ENCODE assay signal across 22 mouse cellular contexts in genomic region chr12:100791425-100791824, GRCm38 (mm10). TPM values are rescaled to one million over a fixed set of nuclear protein-coding genes. Genes with fewer than 3 reads are reported as not detected.
DNase-seq lines count a peak whose midpoint lies in the region; ATAC-seq and TF ChIP-seq lines count a peak whose summit lies in the region.
"Had no signal": no experiment of that assay in that cellular context is flagged by ENCODE, and none has a peak within 500 bp of the region (broad histone marks: within the 10 kb centered on the region; RNA-seq: fewer than 3 reads in every experiment).

No protein-coding gene starts in this region.

- H3K9me3 ChIP-seq in forebrain, postnatal 0 days (ENCODE audit: low read length): no peaks in the 10 kb centered on the region
- H3K9me3 ChIP-seq: embryonic facial prominence, embryonic 15.5 days; forebrain, embryonic 15.5 days; heart, embryonic 12.5 days; hindbrain, embryonic 12.5 days had no signal

- 0 out of 2 replicates have a peak overlapping the region, but pooled peaks have one; percentile 15 for H3K27ac ChIP-seq in bone marrow macrophage, adult 2 months (ENCODE audit: insufficient read depth, low read depth, low read length)
- no peak overlapping the region for H3K27ac ChIP-seq in forebrain, postnatal 0 days (ENCODE audit: low read depth, low read length)
- H3K27ac ChIP-seq: embryonic facial prominence, embryonic 15.5 days; forebrain, embryonic 15.5 days; hindbrain, embryonic 12.5 days had no signal

- ATAC-seq in megakaryocyte, adult 5-6 weeks (ENCODE audit: poor library complexity, severe bottlenecking): peak; percentile 91
- no peak for ATAC-seq in forebrain, postnatal 0 days
- ATAC-seq: forebrain, embryonic 15.5 days; hindbrain, embryonic 16.5 days; inflammation-experienced regulatory T-cells, adult 6 months; intestine, postnatal 0 days had no signal

- no peak overlapping the region for H3K4me3 ChIP-seq in bone marrow macrophage, adult 2 months (ENCODE audit: insufficient read depth, low read length)
- H3K4me3 ChIP-seq in forebrain, postnatal 0 days (ENCODE audit: low read depth, low read length): no peak overlapping the region
- H3K4me3 ChIP-seq: embryonic facial prominence, embryonic 15.5 days; forebrain, embryonic 15.5 days; heart, embryonic 12.5 days; hindbrain, embryonic 12.5 days had no signal

- TF ChIP-seq POLR2A in bone marrow macrophage, adult 2 months (IDR thresholded peaks at IDR 0.05; ENCODE audit: borderline replicate concordance, low read depth, low read length): no peak

- peaks cover 21% of the 10 kb centered on the region for H3K4me1 ChIP-seq in bone marrow macrophage, adult 2 months (ENCODE audit: control insufficient read depth, insufficient read depth, low read length)
- H3K4me1 ChIP-seq in forebrain, postnatal 0 days (ENCODE audit: insufficient read depth): no peaks in the 10 kb centered on the region
- H3K4me1 ChIP-seq: embryonic facial prominence, embryonic 15.5 days; forebrain, embryonic 15.5 days; hindbrain, embryonic 12.5 days had no signal

- 85% methylated on average over 6 of the region's 6 CpGs for WGBS in forebrain, postnatal 0 days

- no peak for TF ChIP-seq CTCF in bone marrow macrophage, adult 2 months (IDR thresholded peaks at IDR 0.05; ENCODE audit: low read depth, low read length)
- TF ChIP-seq CTCF in forebrain, postnatal 0 days (IDR thresholded peaks at IDR 0.05; ENCODE audit: low read depth): no peak

- no peak overlapping the region for H3K9ac ChIP-seq in forebrain, postnatal 0 days
- H3K9ac ChIP-seq: embryonic facial prominence, embryonic 15.5 days; forebrain, embryonic 15.5 days; heart, embryonic 12.5 days; hindbrain, embryonic 12.5 days had no signal

- DNase-seq in 3T3-L1 (ENCODE audit: low read depth, low spot score) (peak; percentile 29), A20 (ENCODE audit: low read depth, low spot score) (peak; percentile 55)
- no peak for DNase-seq in thymus, postnatal 10 days (ENCODE audit: low spot score in 2 of 2)
- DNase-seq in forebrain, postnatal 0 days: no peak
- DNase-seq in cerebellum, postnatal 14 days: no peak
- no peak for DNase-seq in adrenal gland, adult 2 months
- DNase-seq: adrenal gland, postnatal 14 days; cerebellum, adult 18-20 months; cerebellum, adult 9-11 months; embryo, embryonic 11 days; gastrocnemius, postnatal 25 days; heart, adult 18-20 months; kidney, adult 8-10 months had no signal

- H3K27me3 ChIP-seq in forebrain, postnatal 0 days (ENCODE audit: insufficient read depth, low read length): no peaks in the 10 kb centered on the region
- H3K27me3 ChIP-seq: embryonic facial prominence, embryonic 15.5 days; forebrain, embryonic 15.5 days; heart, embryonic 12.5 days; hindbrain, embryonic 12.5 days had no signal

- no peaks in the 10 kb centered on the region for H3K36me3 ChIP-seq in forebrain, postnatal 0 days (ENCODE audit: insufficient read depth)
- H3K36me3 ChIP-seq: embryonic facial prominence, embryonic 15.5 days; forebrain, embryonic 15.5 days; heart, embryonic 12.5 days; hindbrain, embryonic 12.5 days had no signal

- no peak overlapping the region for H3K4me2 ChIP-seq in forebrain, postnatal 0 days (ENCODE audit: low read depth)
- H3K4me2 ChIP-seq: embryonic facial prominence, embryonic 15.5 days; forebrain, embryonic 15.5 days; heart, embryonic 12.5 days; hindbrain, embryonic 12.5 days had no signal

RNA-seq across cellular contexts. Expression of gene Dglucy, which starts 12.6 kb away (rescaled TPM):
- 30.9 and 34.1 TPM in 2 replicates for polyA plus RNA-seq in bone marrow macrophage, adult 2 months (2012; ENCODE audit: insufficient read depth, insufficient read length, missing spikeins)
- 21.3 and 25.9 TPM in 2 replicates for total RNA-seq in megakaryocyte, adult 5-6 weeks (2015)
- total RNA-seq in megakaryocyte, adult 5-6 weeks (2017): 33.3 and 35.6 TPM in 2 replicates
- total RNA-seq in forebrain, postnatal 0 days (2014; rRNA removed): 3.9 and 4.5 TPM in 2 replicates
- polyA plus RNA-seq in forebrain, postnatal 0 days (2015; fragmentation: Nextera tagmentation; extraction: Ambion mirVana): 2.6 and 3.0 TPM in 2 replicates
- total RNA-seq in adrenal gland, adult 2 months (2021): 10 to 100 TPM; 14.6 to 18.8 TPM
- polyA plus RNA-seq in adrenal gland, adult 2 months (2012; rRNA removed): 7.1 and 9.0 TPM in 2 replicates

Comparison
In these comparisons a context has a peak if more than half of its experiments do, and no peak if none do; other contexts are left out.
1. DNase-seq: peak in 3T3-L1 (single experiment) and A20 (single experiment); none in thymus, postnatal 10 days (0 of 2), forebrain, postnatal 0 days (single experiment), cerebellum, postnatal 14 days (0 of 2) and adrenal gland, adult 2 months (single experiment).